Mouse (Mus musculus) hindbrain, embryonic 16.5 days (tissue): Measurements from ENCODE around the gene Hvcn1. TPM values are rescaled to one million over a fixed set of nuclear protein-coding genes. Genes with fewer than 3 reads are reported as not detected.

Source experiments
- ATAC-seq: fragments of 200-750 bp; cut with Nextera tagmentation; 2 replicates; pipeline ENCODE4 v1.8.0; 2017; ENCODE audit warnings: moderate TSS enrichment, moderate library complexity
- H3K27ac ChIP-seq: fragments of 300-500 bp; sonication (generic); 2 replicates; pipeline ENCODE4 v1.5.1; 2014; ENCODE audit warnings: low read depth, mild to moderate bottlenecking, control low read depth, low read length, moderate library complexity
- H3K27me3 ChIP-seq: fragments of 300-500 bp; sonication (generic); replicated peaks from 2 replicates; pipeline ENCODE4 v1.6.1; 2014; ENCODE audit warnings: low read length; ENCODE audit not compliant: control insufficient read depth, insufficient read depth
- H3K36me3 ChIP-seq: fragments of 300-500 bp; sonication (generic); 2 replicates; pipeline ENCODE4 v1.6.1; 2014; ENCODE audit warnings: mild to moderate bottlenecking, low read length, moderate library complexity, mixed read lengths; ENCODE audit not compliant: control insufficient read depth, insufficient read depth
- H3K4me1 ChIP-seq: fragments of 300-500 bp; sonication (generic); 2 replicates; pipeline ENCODE4 v1.6.1; 2014; ENCODE audit warnings: low read depth, low read length; ENCODE audit not compliant: control insufficient read depth, insufficient read depth
- H3K4me2 ChIP-seq: fragments of 300-500 bp; sonication (generic); 2 replicates; pipeline ENCODE4 v1.6.1; 2014; ENCODE audit warnings: mild to moderate bottlenecking, low read length, control low read depth, moderate library complexity
- H3K4me3 ChIP-seq: fragments of 300-500 bp; sonication (generic); 2 replicates; pipeline ENCODE4 v1.5.1; 2014; ENCODE audit warnings: mild to moderate bottlenecking, low read length, control low read depth, moderate library complexity
- H3K9ac ChIP-seq: fragments of 300-500 bp; sonication (generic); 2 replicates; pipeline ENCODE4 v1.6.1; 2014; ENCODE audit warnings: low read depth, mild to moderate bottlenecking, control low read depth, low read length, moderate library complexity
- H3K9me3 ChIP-seq: fragments of 300-500 bp; sonication (generic); 2 replicates; pipeline ENCODE4 v1.6.1; 2014; ENCODE audit warnings: mild to moderate bottlenecking, low read length, moderate library complexity; ENCODE audit not compliant: control insufficient read depth
- whole genome bisulfite sequencing: fragments of 180-500 bp; shearing (Covaris S2); extraction: QIAGEN DNeasy Blood & Tissue Kit; methylation state at CpG from one replicate; pipeline ENCODE4 v1.1.7; 2014; 5-methylcytosine and 5-hydroxymethylcytosine counted together
- polyA plus RNA-seq: library from polyadenylated mRNA; unstranded; fragments of >200 nt; fragmentation: Nextera tagmentation; extraction: Ambion mirVana; gene quantifications from 2 replicates; pipeline ENCODE4 v1.2.1, GENCODE M21; 2015

Hvcn1 gene
- polyA plus RNA-seq, 1 experiment from 2014 or later: 1.1 TPM

DNA sequence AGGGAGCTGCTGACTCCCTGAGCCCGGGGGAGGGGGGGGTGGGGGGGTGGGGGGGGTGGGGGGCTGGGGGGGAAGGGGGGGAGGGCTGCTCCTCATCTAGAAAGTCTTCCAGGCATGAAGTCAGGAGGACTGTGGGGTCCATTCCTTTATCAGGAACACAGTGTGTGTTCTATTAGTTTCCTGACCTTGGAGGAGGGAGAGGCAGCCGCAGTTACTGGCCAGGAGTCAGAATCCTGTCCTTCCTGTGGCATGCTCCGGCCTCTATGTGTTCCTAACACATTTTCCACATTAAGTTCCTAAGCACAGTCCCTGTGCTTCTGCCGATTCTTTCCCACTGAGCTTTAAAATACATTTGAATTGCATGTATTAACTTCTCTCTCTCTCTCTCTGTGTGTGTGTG lies 22.2 kb downstream of the Hvcn1 start:
- H3K27ac ChIP-seq: no peak overlapping the region
- H3K27me3 ChIP-seq: no peaks in the 10 kb centered on the region
- ATAC-seq: no peak
- H3K4me2 ChIP-seq: no peak overlapping the region
- no peak overlapping the region for H3K4me3 ChIP-seq
- peaks cover 4% of the 10 kb centered on the region; the same call in 1 of the 2 replicates for H3K9me3 ChIP-seq
- no peaks in the 10 kb centered on the region for H3K4me1 ChIP-seq
- no peak overlapping the region for H3K9ac ChIP-seq
- WGBS: 61% methylated on average over 3 of the region's 4 CpGs
- H3K36me3 ChIP-seq: no peaks in the 10 kb centered on the region

DNA sequence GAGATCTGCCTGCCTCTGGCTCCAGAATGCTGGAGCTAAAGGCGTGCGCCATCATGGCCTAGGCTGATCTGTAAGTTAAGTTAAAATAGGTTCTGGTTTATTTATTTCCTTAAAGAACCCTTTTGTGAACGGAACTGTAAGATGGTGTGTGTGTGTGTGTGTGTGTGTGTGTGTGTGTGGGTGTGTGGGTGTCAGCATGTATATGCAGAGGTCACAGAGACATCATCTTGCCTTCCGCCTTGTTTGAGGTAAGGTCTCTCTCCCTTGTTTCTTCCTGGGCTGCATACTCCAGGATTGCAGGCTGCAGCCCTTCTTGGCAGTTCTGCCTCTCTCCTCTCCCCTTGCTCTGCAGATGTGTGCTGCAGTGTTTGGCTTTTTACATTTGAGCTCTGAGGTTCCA lies 24.2 kb downstream of the Hvcn1 start:
- Histone ChIP-seq H3K27ac (no peak overlapping the region), H3K4me2 (no peak overlapping the region), H3K9me3 (peaks cover 4% of the 10 kb centered on the region; the same call in 1 of the 2 replicates), H3K27me3 (no peaks in the 10 kb centered on the region), H3K4me3 (no peak overlapping the region), H3K4me1 (no peaks in the 10 kb centered on the region; the same call in 1 of the 2 replicates), H3K36me3 (no peaks in the 10 kb centered on the region), H3K9ac (no peak overlapping the region)
- ATAC-seq: no peak
- 95% methylated on average over 4 of the region's 4 CpGs for WGBS

GRCm38 (mm10) chr5:122231431-122231830 lies 24.8 kb downstream of the Hvcn1 start:
- H3K27ac ChIP-seq: no peak overlapping the region
- peaks cover 4% of the 10 kb centered on the region; the same call in 1 of the 2 replicates for H3K9me3 ChIP-seq
- no peaks in the 10 kb centered on the region for H3K36me3 ChIP-seq
- H3K4me2 ChIP-seq: no peak overlapping the region
- H3K4me1 ChIP-seq: no peaks in the 10 kb centered on the region; the same call in 1 of the 2 replicates
- H3K27me3 ChIP-seq: no peaks in the 10 kb centered on the region
- H3K4me3 ChIP-seq: no peak overlapping the region
- WGBS: 76% methylated on average over 6 of the region's 6 CpGs
- H3K9ac ChIP-seq: no peak overlapping the region
- ATAC-seq: no peak

DNA sequence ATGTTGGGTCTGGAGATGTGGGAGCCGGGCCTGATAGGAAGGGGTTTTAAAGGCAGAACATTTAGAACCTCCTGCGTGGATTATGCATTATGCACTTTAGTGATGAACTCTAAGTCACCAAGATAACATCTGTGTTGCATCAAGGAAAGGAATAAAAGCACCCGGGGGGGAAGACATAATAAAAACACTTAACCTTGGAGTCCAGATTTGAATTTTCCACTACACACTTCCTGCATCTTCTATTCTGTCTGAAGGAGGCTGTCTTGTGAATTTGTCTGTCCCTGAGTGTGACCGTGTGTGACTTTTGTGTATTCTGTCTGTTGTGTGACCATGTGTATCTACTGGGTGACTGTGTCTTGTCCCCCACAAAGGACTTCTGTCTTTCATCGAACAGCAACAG lies 25.4 kb downstream of the Hvcn1 start:
- Histone ChIP-seq H3K4me1 (no peaks in the 10 kb centered on the region; the same call in 1 of the 2 replicates), H3K9ac (no peak overlapping the region), H3K27me3 (no peaks in the 10 kb centered on the region), H3K27ac (no peak overlapping the region), H3K4me3 (no peak overlapping the region), H3K9me3 (peaks cover 4% of the 10 kb centered on the region; the same call in 1 of the 2 replicates), H3K36me3 (no peaks in the 10 kb centered on the region), H3K4me2 (no peak overlapping the region)
- 82% methylated on average over 5 of the region's 5 CpGs for WGBS
- ATAC-seq: no peak

DNA sequence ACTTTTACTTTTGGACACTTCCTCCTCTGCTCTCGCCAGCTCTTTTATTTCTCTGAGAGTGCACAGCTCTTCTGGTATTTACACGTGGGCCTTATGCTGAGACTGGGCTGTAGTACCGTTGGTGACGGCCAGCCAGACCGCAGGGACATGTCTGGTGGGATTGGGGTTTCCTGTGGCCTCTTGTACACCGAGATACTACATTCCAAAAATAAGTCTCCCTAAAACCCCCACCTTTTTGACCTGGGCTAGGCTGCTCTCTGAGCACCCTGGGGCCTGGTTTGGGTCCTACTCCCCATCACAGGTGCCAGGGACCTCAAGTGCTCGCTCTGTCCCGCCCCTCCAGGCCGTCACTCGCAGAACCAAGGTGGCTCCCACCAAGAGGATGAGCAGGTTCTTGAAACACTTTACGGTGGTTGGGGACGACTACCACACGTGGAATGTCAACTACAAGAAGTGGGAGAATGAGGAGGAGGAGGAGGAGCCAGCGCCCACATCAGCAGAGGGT lies 26.5 kb downstream of the Hvcn1 start:
- Histone ChIP-seq H3K9ac (no peak overlapping the region), H3K9me3 (no peaks in the 10 kb centered on the region), H3K4me1 (no peaks in the 10 kb centered on the region; the same call in 1 of the 2 replicates), H3K27ac (no peak overlapping the region), H3K27me3 (no peaks in the 10 kb centered on the region), H3K4me3 (no peak overlapping the region), H3K4me2 (no peak overlapping the region), H3K36me3 (no peaks in the 10 kb centered on the region)
- WGBS: 93% methylated on average over 14 of the region's 14 CpGs
- no peak for ATAC-seq

- Histone ChIP-seq H3K4me3 (no peak overlapping the region), H3K36me3 (no peaks in the 10 kb centered on the region), H3K27me3 (no peaks in the 10 kb centered on the region), H3K4me1 (no peaks in the 10 kb centered on the region; the same call in 1 of the 2 replicates), H3K9ac (no peak overlapping the region), H3K4me2 (no peak overlapping the region), H3K9me3 (no peaks in the 10 kb centered on the region), H3K27ac (no peak overlapping the region)
- 78% methylated on average over 12 of the region's 12 CpGs for WGBS
- no peak for ATAC-seq
Measured at GRCm38 (mm10) chr5:122233695-122234094, 27.1 kb downstream of the Hvcn1 start.

DNA sequence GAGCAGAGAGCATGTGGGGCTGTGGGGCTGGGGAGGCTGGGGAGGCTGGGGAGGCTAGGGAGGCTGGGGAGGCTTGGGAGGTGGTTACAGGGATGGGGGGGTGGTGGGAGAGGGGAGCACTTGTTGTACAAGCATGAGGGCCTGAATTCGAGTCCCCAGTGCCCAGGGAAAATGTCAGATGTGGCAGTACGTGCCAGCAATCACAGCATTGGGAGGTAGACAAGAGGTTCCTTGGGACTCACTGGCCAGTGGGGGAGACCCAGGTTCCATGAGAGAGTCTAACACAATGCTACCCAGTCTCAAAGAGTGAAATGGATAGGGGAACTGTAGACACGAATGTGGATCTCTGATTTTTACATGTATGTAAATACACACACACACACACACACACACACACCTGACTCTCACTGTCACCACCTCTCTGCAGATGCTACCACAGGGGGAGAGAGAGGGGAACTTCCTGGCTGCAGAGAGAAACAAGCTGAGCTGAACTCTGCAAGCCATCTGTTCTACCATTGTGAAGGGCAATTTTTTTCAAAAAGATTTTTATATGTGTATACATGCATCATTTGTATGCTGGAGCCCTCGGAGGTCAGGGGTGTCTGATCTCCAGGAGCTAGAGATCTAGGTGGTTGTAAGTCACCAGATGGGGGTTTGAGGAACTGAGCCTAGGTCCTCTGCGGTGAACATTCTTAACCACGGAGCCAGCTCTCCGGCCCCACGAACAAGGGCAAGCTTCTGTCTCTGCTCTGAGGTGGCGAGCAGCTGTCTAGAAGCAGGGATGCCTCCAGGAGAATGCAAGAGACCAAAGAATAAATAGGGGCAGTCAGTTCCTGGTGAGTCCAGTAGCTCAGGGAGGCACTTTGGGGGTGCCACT lies 28.0 kb downstream of the Hvcn1 start:
- Histone ChIP-seq H3K9me3 (no peaks in the 10 kb centered on the region), H3K27me3 (no peaks in the 10 kb centered on the region), H3K4me1 (no peaks in the 10 kb centered on the region; the same call in 1 of the 2 replicates), H3K36me3 (no peaks in the 10 kb centered on the region), H3K4me2 (no peak overlapping the region), H3K27ac (no peak overlapping the region; the same call in 1 of the 2 replicates), H3K4me3 (no peak overlapping the region), H3K9ac (no peak overlapping the region)
- no peak for ATAC-seq
- 72% methylated on average over 9 of the region's 9 CpGs for whole genome bisulfite sequencing

DNA sequence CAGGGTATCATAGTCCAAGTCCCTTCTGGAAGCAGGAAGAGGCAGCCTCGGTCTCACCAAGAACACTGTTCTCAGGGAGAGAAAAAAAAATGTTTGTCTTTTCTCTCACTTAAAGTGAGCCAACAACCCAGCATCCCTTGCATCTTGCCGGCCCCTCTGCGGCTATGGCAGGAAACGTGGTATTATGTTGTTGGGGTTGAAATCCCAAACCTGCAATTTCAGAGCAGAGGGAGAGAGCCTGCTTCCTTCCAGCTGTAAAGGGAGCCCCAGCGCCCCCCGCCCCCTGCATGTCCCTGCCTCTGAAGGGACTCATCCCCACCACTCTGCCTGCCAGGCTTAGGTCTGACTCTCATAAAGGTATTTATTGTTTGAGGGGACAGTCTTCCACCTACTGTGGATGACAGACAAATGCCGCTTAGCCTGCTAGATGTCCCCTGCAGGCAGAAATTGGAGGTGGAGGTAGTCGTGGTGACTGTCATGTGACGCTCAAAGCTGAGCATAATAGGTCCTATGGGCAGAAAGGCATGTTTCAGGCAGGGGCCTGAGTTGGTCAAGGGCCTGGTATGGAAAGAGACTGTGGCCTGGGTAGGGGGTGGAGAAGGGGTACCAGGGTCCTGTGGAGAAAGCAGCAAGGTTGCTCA lies 28.7 kb downstream of the Hvcn1 start:
- no peak for ATAC-seq
- H3K9me3 ChIP-seq: no peaks in the 10 kb centered on the region
- no peaks in the 10 kb centered on the region for H3K36me3 ChIP-seq
- H3K4me1 ChIP-seq: no peaks in the 10 kb centered on the region; the same call in 1 of the 2 replicates
- no peak overlapping the region for H3K9ac ChIP-seq
- H3K4me3 ChIP-seq: no peak overlapping the region
- H3K27me3 ChIP-seq: no peaks in the 10 kb centered on the region
- no peak overlapping the region for H3K4me2 ChIP-seq
- WGBS: 59% methylated on average over 9 of the region's 9 CpGs
- no peak overlapping the region; the same call in 1 of the 2 replicates for H3K27ac ChIP-seq

DNA sequence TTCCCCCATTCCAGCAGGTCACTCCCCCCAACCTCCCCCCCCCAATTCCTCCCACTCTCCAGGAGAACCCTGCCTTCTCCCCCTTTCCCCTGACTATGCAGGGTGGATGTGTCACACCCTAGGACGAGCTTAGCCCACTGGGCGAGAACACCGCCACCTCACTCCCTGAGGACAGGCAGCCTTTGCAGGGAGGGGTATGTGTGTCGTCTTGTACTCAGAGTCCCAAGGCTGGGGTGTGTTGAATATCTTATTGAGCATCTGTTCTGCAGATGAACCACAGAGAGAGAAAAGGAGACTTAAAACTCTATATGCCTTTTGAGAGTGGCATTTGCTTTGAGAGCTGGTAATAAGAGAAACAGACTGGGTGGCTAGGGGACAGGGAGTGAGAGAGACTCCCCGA lies 30.6 kb downstream of the Hvcn1 start:
- Histone ChIP-seq H3K27me3 (no peaks in the 10 kb centered on the region), H3K4me2 (no peak overlapping the region), H3K36me3 (no peaks in the 10 kb centered on the region; the same call in 1 of the 2 replicates), H3K9ac (no peak overlapping the region), H3K4me1 (no peaks in the 10 kb centered on the region; the same call in 1 of the 2 replicates), H3K4me3 (no peak overlapping the region), H3K9me3 (no peaks in the 10 kb centered on the region), H3K27ac (no peak overlapping the region)
- 73% methylated on average over 5 of the region's 5 CpGs for WGBS
- ATAC-seq: no peak
